Mouse (Mus musculus): ENCODE measurements around the gene Fam180a.

Gene Fam180a

GRCm38 (mm10) chr6:35313520-35313919 is 12.4 kb downstream of the Fam180a start:
- no peak for DNase-seq (ENCODE audit: low read depth, low spot score)

GRCm38 (mm10) chr6:35309406-35309805 is 16.5 kb downstream of the Fam180a start:
- DNase-seq (ENCODE audit: low read depth, low spot score) = no peak

GRCm38 (mm10) chr6:35308037-35308436 is 17.9 kb downstream of the Fam180a start, which contains the start of gene Slc13a4:
Gene Slc13a4, minus strand, starts transcription at chr6:35308131.
- DNase-seq (ENCODE audit: low read depth, low spot score) = no peak

- DNase-seq (ENCODE audit: low read depth, low spot score) = no peak
Observed at GRCm38 (mm10) chr6:35307136-35307535, 18.8 kb downstream of the Fam180a start.

- DNase-seq (ENCODE audit: low read depth, low spot score) = no peak
Observed at GRCm38 (mm10) chr6:35303355-35303900, 22.5 kb downstream of the Fam180a start.

GRCm38 (mm10) chr6:35302581-35302980 is 23.4 kb downstream of the Fam180a start:
- DNase-seq (ENCODE audit: low read depth, low spot score) = no peak

GRCm38 (mm10) chr6:35298323-35298722 is 27.6 kb downstream of the Fam180a start:
- DNase-seq (ENCODE audit: low read depth, low spot score) = no peak

GRCm38 (mm10) chr6:35297516-35298227 is 28.3 kb downstream of the Fam180a start:
- no peak for DNase-seq (ENCODE audit: low read depth, low spot score)

- DNase-seq (ENCODE audit: low read depth, low spot score) = no peak
Observed at GRCm38 (mm10) chr6:35297001-35297400, 28.9 kb downstream of the Fam180a start.

- DNase-seq (ENCODE audit: low read depth, low spot score) = no peak
Observed at GRCm38 (mm10) chr6:35294964-35295363, 31.0 kb downstream of the Fam180a start.

GRCm38 (mm10) chr6:35289676-35290075 is 36.3 kb downstream of the Fam180a start:
- DNase-seq (ENCODE audit: low read depth, low spot score) = no peak

- DNase-seq (ENCODE audit: low read depth, low spot score) = peak; percentile 30
Observed at GRCm38 (mm10) chr6:35288920-35289319, 37.0 kb downstream of the Fam180a start.

GRCm38 (mm10) chr6:35288114-35288761 is 37.7 kb downstream of the Fam180a start:
- no peak for DNase-seq (ENCODE audit: low read depth, low spot score)

- no peak for DNase-seq (ENCODE audit: low read depth, low spot score)
Observed at GRCm38 (mm10) chr6:35279306-35279705, 46.6 kb downstream of the Fam180a start.

- no peak for DNase-seq (ENCODE audit: low read depth, low spot score)
Observed at GRCm38 (mm10) chr6:35277903-35278587, 47.9 kb downstream of the Fam180a start.

GRCm38 (mm10) chr6:35273391-35274082 is 52.4 kb downstream of the Fam180a start:
- peak; percentile 8 for DNase-seq (ENCODE audit: low read depth, low spot score)

- DNase-seq (ENCODE audit: low read depth, low spot score) = no peak
Observed at GRCm38 (mm10) chr6:35271868-35272765, 53.8 kb downstream of the Fam180a start.

GRCm38 (mm10) chr6:35271094-35271855 is 54.7 kb downstream of the Fam180a start:
- DNase-seq (ENCODE audit: low read depth, low spot score) = no peak

GRCm38 (mm10) chr6:35269643-35270042 is 56.3 kb downstream of the Fam180a start:
- DNase-seq (ENCODE audit: low read depth, low spot score) = no peak

- no peak for DNase-seq (ENCODE audit: low read depth, low spot score)
Observed at GRCm38 (mm10) chr6:35268711-35269110, 57.2 kb downstream of the Fam180a start.
